Mouse (Mus musculus): ENCODE data around the gene Cox15.

DNA sequence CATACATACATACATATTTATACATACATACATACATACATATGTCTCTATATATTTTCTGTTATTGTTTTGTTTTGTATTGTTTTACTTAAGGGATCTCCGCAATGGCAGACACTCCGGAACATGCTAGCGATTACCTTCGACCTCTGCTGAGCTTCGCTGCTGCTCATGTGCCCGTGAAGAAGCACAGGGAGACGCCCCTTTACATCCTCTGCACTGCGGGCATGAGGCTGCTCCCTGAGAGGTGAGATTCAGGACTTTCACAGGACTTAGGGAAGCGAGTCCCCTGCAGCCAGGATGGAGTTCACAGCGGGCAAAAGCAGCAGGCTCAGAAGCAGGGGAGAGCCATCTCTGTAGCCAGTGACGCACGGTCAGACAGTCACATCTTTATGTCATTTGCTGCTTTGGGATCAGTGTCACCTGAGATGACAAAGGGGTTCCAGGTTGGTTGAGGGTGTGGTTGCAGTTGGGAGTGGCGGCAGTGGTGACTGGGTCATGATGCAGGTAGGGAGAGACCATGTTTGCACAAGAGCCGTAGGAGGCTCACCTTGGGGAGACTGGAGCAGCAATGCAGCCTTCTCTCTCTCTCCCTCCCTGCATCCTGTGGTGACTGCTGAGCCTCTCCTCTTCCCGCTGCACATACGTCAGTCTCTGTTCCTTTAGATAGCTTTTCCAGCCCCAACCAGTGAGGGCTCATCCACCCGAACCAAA lies 47.9 kb downstream of the Cox15 start:
- TF ChIP-seq CTCF (IDR thresholded peaks at IDR 0.05; ENCODE audit: borderline replicate concordance, insufficient read depth, low read depth, low read length) = no peak
- TF ChIP-seq POLR2A (IDR thresholded peaks at IDR 0.05; ENCODE audit: borderline replicate concordance, insufficient read depth, low read length) = no peak
